ENCODE assay signal across 9 mouse cellular contexts in genomic region chr11:72145182-72145876, GRCm38 (mm10). TPM values are rescaled to one million over a fixed set of nuclear protein-coding genes. Genes with fewer than 3 reads are reported as not detected.
DNase-seq lines count a peak whose midpoint lies in the region; ATAC-seq and TF ChIP-seq lines count a peak whose summit lies in the region.
"Had no signal": no experiment of that assay in that cellular context is flagged by ENCODE, and none has a peak within 500 bp of the region (broad histone marks: within the 10 kb centered on the region; RNA-seq: fewer than 3 reads in every experiment).

No protein-coding gene starts in this region.

- H3K4me2 ChIP-seq in lung, postnatal 0 days (replicated peaks; ENCODE audit: low read depth, low read length), result no peak overlapping the region
- H3K4me2 ChIP-seq: limb, embryonic 13.5 days had no signal

- no peaks in the 10 kb centered on the region for H3K4me1 ChIP-seq in lung, postnatal 0 days (ENCODE audit: insufficient read depth, low read depth, low read length)

- no peak overlapping the region for H3K9ac ChIP-seq in lung, postnatal 0 days (replicated peaks; ENCODE audit: low read depth)
- H3K9ac ChIP-seq: limb, embryonic 13.5 days had no signal

- ATAC-seq in lung, postnatal 0 days, result peak; percentile 85
- ATAC-seq in megakaryocyte, adult 5-6 weeks (ENCODE audit: poor library complexity, severe bottlenecking), result no peak; the same call in 1 of the 2 replicates
- ATAC-seq in activated CD4-positive, CD25-positive, alpha-beta regulatory T cell, adult 4 months, result no peak

- peak; percentile 65 for DNase-seq in embryo, embryonic 10 days (ENCODE audit: low spot score)
- DNase-seq in embryo, embryonic 9.5 days (ENCODE audit: extremely low spot score), result no peak
- DNase-seq in 3T3-L1 (ENCODE audit: low read depth, low spot score), result peak; percentile 37
- DNase-seq in adrenal gland, postnatal 36 days, result peak; percentile 54 to 73
- DNase-seq in forelimb bud, embryonic 11.5 days (ENCODE audit: low read depth, low spot score), result peak; percentile 52
- DNase-seq in lung, postnatal 0 days (ENCODE audit: low spot score), result peak; percentile 89

- WGBS in lung, postnatal 0 days, result 4% methylated on average over 2 of the region's 2 CpGs

- TF ChIP-seq EP300 in lung, postnatal 0 days (IDR thresholded peaks at IDR 0.05), result peak; percentile 58; the same call in 1 of the 2 replicates

- no peaks in the 10 kb centered on the region for H3K27me3 ChIP-seq in lung, postnatal 0 days (replicated peaks; ENCODE audit: insufficient read depth, low read length)

- H3K36me3 ChIP-seq in lung, postnatal 0 days (ENCODE audit: insufficient read depth, low read length), result no peaks in the 10 kb centered on the region
- H3K36me3 ChIP-seq: limb, embryonic 13.5 days had no signal

- no peaks in the 10 kb centered on the region for H3K9me3 ChIP-seq in lung, postnatal 0 days (ENCODE audit: low read length)
- H3K9me3 ChIP-seq: limb, embryonic 13.5 days had no signal

- TF ChIP-seq CTCF in lung, postnatal 0 days (IDR thresholded peaks at IDR 0.05), result peak; percentile 85

- H3K27ac ChIP-seq in lung, postnatal 0 days (ENCODE audit: low read length), result peak overlapping the region; percentile 59; the same call in 1 of the 2 replicates
- H3K27ac ChIP-seq: limb, embryonic 13.5 days had no signal

- no peak overlapping the region for H3K4me3 ChIP-seq in lung, postnatal 0 days (ENCODE audit: low read depth, low read length)
- H3K4me3 ChIP-seq: limb, embryonic 13.5 days had no signal

RNA-seq across cellular contexts. Expression of gene Pitpnm3, which starts 9.8 kb away (rescaled TPM):
- 1 to 10 TPM; 1.8 to 3.0 TPM for total RNA-seq in adrenal gland, postnatal 36 days (2021)
- polyA plus RNA-seq in lung, postnatal 0 days (2015; fragmentation: Nextera tagmentation; extraction: Ambion mirVana), result 8.3 and 8.5 TPM in 2 replicates
- total RNA-seq in megakaryocyte, adult 5-6 weeks (2015), result not detected in 2 replicates
- 0.07 TPM in 1 of 2 replicates, not detected in the other for total RNA-seq in megakaryocyte, adult 5-6 weeks (2017)
- not detected for polyA plus RNA-seq in activated CD4-positive, CD25-positive, alpha-beta regulatory T cell, adult 4 months (2017; shearing (Covaris generic))
